ENCODE assay signal across 10 mouse cellular contexts in genomic region chr9:116253546-116253945, GRCm38 (mm10).
DNase-seq lines count a peak whose midpoint lies in the region; ATAC-seq and TF ChIP-seq lines count a peak whose summit lies in the region.
"Had no signal": no experiment of that assay in that cellular context is flagged by ENCODE, and none has a peak within 500 bp of the region (broad histone marks: within the 10 kb centered on the region; RNA-seq: fewer than 3 reads in every experiment).

No protein-coding gene starts in this region.

- H3K4me2 ChIP-seq in kidney, embryonic 14.5 days (replicated peaks; ENCODE audit: low read depth, low read length): no peak overlapping the region
- H3K4me2 ChIP-seq in forebrain, embryonic 12.5 days: no peak overlapping the region
- H3K4me2 ChIP-seq: liver, embryonic 15.5 days; stomach, embryonic 15.5 days had no signal

- H3K36me3 ChIP-seq in E14TG2a.4 (ENCODE audit: insufficient read depth, low read length): no peaks in the 10 kb centered on the region
- no peaks in the 10 kb centered on the region for H3K36me3 ChIP-seq in kidney, embryonic 14.5 days (ENCODE audit: control insufficient read depth, insufficient read depth, low read length)
- H3K36me3 ChIP-seq in forebrain, embryonic 12.5 days (replicated peaks): no peaks in the 10 kb centered on the region
- H3K36me3 ChIP-seq: liver, embryonic 15.5 days; stomach, embryonic 15.5 days had no signal

- ATAC-seq in kidney, embryonic 14.5 days (ENCODE audit: low FRiP score, low TSS enrichment): 0 out of 2 replicates have a peak, but pooled peaks have one; percentile 35
- ATAC-seq in forebrain, embryonic 12.5 days (ENCODE audit: low FRiP score): no peak

- no peaks in the 10 kb centered on the region for H3K27me3 ChIP-seq in E14TG2a.4 (ENCODE audit: insufficient read depth, low read length)
- H3K27me3 ChIP-seq in kidney, embryonic 14.5 days (ENCODE audit: control insufficient read depth, insufficient read depth, low read length): no peaks in the 10 kb centered on the region
- H3K27me3 ChIP-seq in forebrain, embryonic 12.5 days: no peaks in the 10 kb centered on the region
- H3K27me3 ChIP-seq: liver, embryonic 15.5 days; stomach, embryonic 15.5 days had no signal

- no peak overlapping the region for H3K27ac ChIP-seq in kidney, embryonic 14.5 days (ENCODE audit: low read depth, low read length)
- no peak overlapping the region for H3K27ac ChIP-seq in forebrain, embryonic 12.5 days
- H3K27ac ChIP-seq: liver, embryonic 15.5 days; stomach, embryonic 15.5 days had no signal

- no peak for TF ChIP-seq CTCF in E14TG2a.4 (conservative IDR thresholded peaks at IDR 0.05; ENCODE audit: low read length)

- H3K4me3 ChIP-seq in E14TG2a.4 (replicated peaks; ENCODE audit: low read length): peak overlapping the region; percentile 46
- no peak overlapping the region for H3K4me3 ChIP-seq in kidney, embryonic 14.5 days (ENCODE audit: low read length)
- no peak overlapping the region for H3K4me3 ChIP-seq in forebrain, embryonic 12.5 days (replicated peaks)
- H3K4me3 ChIP-seq: liver, embryonic 15.5 days; stomach, embryonic 15.5 days had no signal

- 47% methylated on average over 15 of the region's 15 CpGs for WGBS in kidney, embryonic 14.5 days
- WGBS in forebrain, embryonic 12.5 days: 84% methylated on average over 15 of the region's 15 CpGs

- peaks cover 24% of the 10 kb centered on the region for H3K4me1 ChIP-seq in E14TG2a.4 (replicated peaks; ENCODE audit: low read depth, low read length)
- H3K4me1 ChIP-seq in kidney, embryonic 14.5 days (ENCODE audit: control insufficient read depth, insufficient read depth, low read length): no peaks in the 10 kb centered on the region; the same call in 1 of the 2 replicates
- no peaks in the 10 kb centered on the region for H3K4me1 ChIP-seq in forebrain, embryonic 12.5 days

- peak; percentile 11 for DNase-seq in cerebellum, adult 11-12 months
- DNase-seq in cerebellum, postnatal 4 days (ENCODE audit: low spot score in 2 of 2): no peak
- DNase-seq in heart, adult 18-20 months: peak; percentile 49 to 68
- peak; percentile 33 to 69 for DNase-seq in spleen, postnatal 4 days (ENCODE audit: low spot score in 2 of 2)
- no peak for DNase-seq in cerebellum, postnatal 14 days

- H3K9ac ChIP-seq in kidney, embryonic 14.5 days (ENCODE audit: low read depth, low read length): no peak overlapping the region
- no peak overlapping the region for H3K9ac ChIP-seq in forebrain, embryonic 12.5 days
- H3K9ac ChIP-seq: liver, embryonic 15.5 days; stomach, embryonic 15.5 days had no signal

- H3K9me3 ChIP-seq in E14TG2a.4 (ENCODE audit: low read length): peaks cover 10% of the 10 kb centered on the region
- 0 out of 2 replicates have a peak, but pooled peaks cover 3% of the 10 kb centered on the region for H3K9me3 ChIP-seq in kidney, embryonic 14.5 days (ENCODE audit: control insufficient read depth, low read length)
- no peaks in the 10 kb centered on the region for H3K9me3 ChIP-seq in forebrain, embryonic 12.5 days
- H3K9me3 ChIP-seq: liver, embryonic 15.5 days; stomach, embryonic 15.5 days had no signal

Comparison
In these comparisons a context has a peak if more than half of its experiments do, and no peak if none do; other contexts are left out.
1. DNase-seq: peak in cerebellum, adult 11-12 months (single experiment), heart, adult 18-20 months (2 of 2) and spleen, postnatal 4 days (2 of 2); none in cerebellum, postnatal 4 days (0 of 2) and cerebellum, postnatal 14 days (0 of 2).